Mouse (Mus musculus) adrenal gland (tissue): ENCODE results near the gene Vps41.

Source experiments
- intact Hi-C: fragments of 180-260 bp; cut with DNase I; formaldehyde crosslinking; loops from one replicate; pipeline ENCODE4 v1.15.1; 2025

Gene Vps41

DNA sequence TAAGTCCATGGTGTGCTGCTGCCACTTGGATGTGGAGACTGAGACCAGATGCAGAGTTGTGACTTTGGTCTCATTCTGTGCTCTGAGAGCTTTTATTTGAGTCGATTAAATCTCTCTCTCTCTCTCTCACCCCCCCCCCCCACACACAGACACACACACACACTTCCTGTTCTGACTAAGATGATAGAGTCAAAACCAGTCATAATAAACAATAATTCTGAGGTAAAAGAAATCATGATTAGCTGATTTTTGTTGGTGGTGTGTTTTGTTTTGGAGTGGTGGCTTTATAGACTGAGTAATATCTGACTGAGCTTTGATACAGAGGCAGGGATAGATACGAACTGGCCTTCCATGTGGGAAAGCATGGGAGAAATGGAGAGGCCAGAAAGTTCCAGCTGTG is 74.6 kb downstream of the Vps41 start:
- intact Hi-C loops, result no loop called here

DNA sequence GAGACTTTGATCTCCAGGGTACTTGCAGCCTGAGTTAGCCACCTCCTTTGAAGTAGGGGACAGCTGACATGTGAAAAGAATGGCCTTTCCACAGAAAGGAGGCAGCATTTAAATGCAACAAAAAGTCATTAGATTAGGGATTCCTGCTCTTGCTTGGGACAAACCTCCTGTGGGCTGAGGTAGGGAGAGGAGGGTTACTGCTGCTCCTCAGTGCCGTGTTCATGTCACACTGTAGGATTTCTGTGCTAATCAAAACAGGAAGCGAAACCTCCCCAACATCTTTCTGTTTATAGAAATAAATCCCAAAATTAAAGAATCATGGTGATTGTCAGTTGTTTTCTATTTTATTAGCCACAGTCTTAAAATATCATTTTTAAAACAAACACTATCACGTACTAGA is 77.4 kb downstream of the Vps41 start:
- intact Hi-C loops, result no loop called here

DNA sequence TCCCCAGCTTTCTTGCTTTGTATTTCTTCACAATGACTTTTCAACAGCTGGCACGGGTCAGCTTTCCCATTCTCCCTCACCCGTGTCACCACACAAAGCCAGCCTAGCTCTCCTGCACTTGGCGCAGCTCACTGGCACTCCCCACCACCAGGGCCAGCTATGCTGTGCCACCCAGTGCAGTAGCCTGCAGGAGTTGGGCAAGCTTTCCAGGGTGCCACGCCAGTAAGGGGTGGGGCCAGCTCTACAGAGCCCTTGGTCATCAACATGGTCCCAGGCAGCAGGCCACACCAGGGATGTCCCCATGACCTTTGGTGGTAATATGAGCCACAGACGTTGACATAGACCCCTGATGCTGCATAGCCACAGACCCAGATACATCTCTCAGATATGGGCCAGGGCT is 80.5 kb downstream of the Vps41 start:
- intact Hi-C loops, result no loop called here

DNA sequence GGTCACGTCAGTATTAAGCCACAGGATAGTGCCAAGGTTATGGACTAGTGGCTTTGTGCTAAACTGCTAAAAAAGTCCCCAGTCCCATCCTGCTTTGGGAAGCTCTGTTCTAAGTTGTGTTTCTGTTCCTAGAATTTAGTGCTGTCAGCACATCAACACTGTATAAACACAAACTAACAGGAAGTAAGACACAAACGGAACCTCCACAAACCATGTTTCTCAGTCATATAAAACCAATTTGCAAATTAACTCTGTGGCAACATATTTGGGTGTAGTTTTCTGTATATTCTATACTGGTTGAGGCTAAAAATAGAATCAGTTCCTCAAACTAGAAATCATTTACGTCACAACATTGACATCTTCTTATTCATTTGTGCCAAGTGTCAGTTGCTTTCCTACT is 83.3 kb downstream of the Vps41 start:
- intact Hi-C loops, result no loop called here

DNA sequence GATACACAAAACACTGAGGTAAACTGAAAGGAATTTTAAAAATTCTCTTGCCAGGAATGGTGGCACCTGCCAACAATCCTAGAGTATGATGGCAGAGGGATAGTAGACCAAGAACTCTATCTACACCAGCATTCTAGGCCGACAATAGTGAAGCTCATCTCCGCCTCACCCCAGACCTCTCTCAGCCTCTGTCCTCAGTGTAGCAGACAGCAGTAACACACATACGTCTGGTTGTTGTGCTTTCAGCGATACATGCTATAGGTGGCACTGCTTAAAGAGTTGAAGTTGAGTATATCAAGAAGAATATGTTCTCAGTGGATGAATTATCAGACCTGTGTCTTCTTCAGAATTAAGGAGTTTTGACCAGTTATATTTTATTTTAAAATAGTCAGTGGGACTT is 92.4 kb downstream of the Vps41 start:
- intact Hi-C loops, result no loop called here

DNA sequence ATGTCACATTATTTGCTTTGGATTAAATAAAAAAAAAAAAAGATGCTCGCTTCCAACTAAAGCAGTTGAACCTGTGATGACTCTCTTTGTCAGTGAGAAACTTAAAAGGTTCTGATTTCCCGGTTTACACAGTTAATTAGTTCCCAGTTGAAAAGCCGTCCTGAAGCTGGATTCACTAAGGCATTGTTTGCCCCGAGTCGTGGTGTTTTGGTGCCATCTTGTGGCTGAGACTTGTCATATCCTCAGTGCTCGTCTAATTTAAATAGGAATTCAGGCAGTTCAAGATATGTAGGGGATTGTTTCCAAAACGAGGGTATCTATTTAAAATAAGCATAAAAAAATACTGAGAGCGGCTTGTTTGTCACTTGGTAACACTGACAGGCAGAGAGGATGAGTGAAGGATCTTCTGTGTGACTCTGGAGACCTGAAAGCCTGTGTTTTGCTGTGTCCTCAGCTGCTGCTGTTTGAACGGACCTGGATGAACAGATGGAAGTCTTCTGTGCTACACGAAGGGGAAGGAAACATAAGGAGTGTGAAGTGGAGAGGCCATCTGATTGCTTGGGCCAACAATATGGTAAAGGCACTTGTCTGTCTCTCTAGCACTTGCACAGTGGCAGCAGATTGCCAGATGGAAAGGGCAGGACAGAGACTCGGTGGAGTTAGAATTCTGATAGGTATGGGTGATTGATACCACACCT is 93.0 kb downstream of the Vps41 start:
- intact Hi-C loops, result loop anchor here (10.0 kb wide), 1 partner anchor 755 kb away; no protein-coding TSS in a partner anchor

DNA sequence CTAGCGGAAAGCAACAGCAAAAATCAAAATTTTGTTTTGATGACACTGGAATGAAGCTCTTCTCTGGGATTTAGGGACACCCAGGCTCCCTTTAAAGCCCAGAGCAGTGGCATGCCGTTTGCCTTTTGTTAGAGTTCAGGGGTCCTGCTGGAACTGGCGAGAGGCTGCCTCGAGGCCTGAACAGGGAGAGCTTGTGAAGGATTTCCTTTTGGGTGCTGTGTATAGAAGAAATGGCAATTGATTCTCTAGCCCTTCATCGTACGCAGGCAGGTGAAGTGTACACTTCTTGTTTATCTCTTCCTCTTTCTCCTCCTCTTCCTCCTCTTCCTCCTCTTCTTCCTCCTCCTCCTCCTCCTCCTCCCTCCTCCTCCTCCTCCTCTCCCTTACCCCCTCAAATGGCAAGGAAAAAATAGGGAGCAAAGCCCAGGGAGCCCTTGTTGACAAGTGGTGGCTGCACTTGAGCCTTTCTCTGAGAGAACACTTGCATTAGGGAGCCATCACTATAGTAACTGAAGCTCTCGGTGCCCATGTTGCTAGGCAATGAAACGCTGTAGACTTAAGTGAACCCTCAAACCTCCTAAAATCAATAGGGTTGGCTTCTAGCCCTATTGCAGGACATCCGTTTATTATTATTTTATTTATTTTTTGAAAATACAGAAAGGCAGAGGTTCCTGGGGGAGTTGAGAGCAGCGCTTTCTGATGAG is 107.5 kb downstream of the Vps41 start:
- intact Hi-C loops, result no loop called here

DNA sequence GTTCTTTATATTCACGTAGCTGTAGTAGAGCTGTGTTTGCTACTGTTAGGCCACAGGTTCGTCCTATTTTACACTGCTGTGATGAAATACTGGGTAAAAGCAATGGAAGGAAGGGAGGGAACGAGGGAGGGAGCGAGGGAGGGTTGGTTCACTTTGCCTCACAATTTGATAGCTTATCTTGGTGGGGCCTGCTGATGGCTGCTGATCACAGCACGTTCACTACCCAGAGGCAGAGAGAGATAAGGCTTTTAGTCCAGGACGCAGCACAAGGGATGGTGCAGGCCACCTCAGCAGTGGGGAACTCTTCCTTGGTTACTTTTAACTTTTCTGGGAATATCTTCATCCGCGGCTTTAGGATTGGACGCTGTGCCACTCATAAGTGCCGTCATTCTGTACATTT is 109.9 kb downstream of the Vps41 start:
- intact Hi-C loops, result no loop called here

DNA sequence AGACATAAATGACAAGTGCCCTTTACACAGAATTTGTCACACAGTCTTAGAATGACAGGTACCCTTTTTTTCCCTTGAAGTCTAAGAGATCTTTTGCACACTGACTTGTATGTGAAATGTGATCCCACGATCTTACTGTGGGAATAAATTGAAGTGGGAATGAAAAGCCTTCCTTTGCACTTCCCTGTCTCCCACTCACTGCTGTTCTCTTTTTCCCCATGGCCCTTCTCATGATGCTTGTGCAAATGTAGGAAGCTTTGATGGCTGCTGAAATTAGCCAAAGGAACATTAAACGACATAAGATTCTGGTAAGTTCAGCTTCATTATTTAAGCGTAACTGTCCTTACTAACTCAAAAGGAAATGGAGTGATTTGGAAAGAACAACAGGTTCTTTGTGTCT is 113.4 kb downstream of the Vps41 start:
- intact Hi-C loops, result no loop called here

DNA sequence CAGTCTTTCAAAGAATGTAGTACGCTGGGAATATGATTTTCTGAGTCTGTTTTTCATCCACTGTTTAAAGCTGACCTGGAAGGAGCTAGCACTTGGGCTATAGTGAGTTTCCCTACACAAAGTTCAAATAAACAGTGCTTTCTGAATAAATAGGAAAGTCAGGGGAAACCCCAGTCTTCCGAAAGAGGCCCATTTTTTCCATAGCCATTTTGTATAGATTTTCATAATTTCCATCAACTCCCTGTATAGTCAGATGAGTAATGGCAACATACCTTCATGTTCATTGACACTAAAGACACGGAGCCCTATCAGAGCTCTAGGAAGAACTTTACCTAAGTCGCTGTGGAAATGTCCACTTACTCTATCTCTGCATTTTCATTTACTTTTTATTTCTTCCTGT is 122.1 kb downstream of the Vps41 start:
- intact Hi-C loops, result no loop called here

DNA sequence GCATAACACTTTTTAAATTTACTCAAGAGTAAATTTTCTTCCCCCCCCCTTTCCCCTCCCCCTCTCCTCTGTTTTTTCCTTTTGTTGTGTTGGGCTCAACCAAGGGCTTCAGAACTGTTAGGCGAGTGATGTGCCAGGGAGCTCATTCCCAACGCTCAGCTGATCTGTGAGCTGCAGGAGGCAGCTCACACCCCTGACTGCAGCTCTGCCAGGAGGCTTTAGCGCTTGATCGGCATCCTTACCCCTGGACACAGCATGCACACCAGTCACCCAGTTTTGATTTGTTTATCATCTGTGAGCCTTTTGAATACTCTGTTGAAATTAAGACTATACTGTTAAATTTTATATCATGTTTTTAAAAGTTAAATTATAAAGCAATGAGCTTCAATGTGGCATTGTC is 123.3 kb downstream of the Vps41 start:
- intact Hi-C loops, result no loop called here

DNA sequence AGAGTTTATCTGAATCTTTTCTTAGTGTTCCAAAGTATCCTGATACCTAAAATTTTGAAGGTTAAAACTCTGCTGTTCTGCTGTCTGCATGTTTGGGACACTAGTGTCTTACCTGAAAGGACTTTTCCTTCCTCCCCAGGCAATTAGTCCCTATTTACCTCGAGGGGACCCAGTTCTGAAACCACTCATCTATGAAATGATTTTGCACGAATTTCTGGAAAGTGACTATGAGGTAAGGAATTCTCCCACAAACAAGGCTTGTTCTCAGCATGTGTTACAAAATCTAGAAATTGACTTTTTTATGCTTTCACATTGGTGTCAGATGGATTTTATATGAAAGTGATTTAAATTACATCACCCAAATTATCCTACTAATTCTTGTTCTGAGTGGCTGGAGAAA is 123.9 kb downstream of the Vps41 start:
- intact Hi-C loops, result no loop called here

DNA sequence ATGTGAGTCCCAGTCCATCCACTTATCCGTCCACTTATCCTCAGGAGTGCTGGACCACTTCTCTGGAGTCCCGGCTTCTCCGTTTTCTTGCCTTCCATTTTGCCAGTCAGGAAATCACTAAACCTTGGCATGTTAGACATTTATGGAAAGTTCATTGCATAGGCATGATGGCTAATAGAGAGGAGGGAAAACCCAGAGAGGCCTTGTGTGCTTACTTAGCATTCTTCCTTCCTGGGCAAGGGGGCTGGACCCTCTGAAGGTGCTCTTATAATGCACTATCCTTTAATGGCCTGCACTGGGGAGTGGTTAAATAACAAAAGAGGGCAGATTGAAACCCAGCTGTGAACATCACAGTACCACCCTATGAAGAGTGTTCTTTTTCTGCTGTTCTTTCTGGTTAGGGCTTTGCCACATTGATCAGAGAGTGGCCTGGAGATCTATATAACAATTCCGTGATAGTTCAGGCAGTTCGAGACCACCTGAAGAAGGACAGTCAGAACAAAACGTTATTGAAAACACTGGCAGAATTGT is 124.7 kb downstream of the Vps41 start:
- intact Hi-C loops, result no loop called here

DNA sequence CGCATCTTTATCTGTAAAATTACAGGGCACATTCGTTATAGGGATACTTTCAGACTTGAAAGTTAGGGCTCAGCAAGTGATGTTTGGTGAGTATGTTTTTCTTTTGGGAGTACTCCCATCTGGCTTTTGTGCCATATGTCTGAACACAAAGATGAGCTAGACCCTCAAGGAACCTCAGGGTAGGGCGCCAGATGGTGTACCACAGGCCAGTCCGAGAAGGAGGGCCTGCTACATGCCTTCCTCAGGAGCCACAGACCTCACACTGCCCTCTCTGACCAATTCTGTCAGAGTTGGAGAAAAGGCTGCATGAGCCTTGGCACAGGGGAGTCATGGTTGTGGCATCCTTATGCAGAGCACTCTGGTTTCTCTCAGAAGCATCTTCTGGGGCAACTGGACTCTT is 125.5 kb downstream of the Vps41 start:
- intact Hi-C loops, result no loop called here

DNA sequence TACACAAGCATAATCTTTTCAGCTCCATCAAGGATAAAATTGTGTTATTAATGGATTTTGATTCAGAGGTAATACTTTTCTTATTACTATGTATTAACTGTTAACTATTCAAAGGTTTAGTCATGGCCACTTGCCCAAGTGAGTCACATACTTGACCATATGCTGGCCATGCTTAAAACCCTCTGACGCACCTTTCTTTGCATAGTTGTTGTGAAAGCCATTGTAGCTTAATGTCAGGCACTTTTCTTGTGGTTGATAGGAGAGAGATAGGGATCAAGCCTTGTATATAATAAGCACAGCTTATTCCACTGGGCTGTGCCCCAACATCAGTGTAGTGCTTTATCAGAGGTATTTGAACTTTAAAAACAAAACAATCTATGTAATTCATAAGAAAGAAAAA is 126.5 kb downstream of the Vps41 start:
- intact Hi-C loops, result no loop called here

DNA sequence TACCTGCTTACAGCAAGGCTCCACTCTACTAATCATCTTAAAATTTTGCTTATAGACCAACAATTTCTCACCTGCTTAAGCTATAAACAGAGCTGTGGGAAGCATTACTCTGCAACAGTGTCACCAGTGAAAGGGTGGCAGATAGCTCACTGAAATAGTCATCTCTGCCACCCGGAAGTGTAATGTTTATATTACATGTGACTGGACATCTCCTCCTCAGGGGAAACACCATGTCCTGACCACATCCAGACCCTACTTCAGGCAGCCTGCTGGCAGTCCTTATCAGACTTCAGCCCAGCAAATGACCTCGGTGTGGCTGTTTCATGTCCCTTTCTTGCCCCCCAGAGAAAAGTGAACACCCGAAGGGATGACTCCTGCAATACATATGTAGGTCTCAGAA is 130.3 kb downstream of the Vps41 start:
- intact Hi-C loops, result no loop called here

DNA sequence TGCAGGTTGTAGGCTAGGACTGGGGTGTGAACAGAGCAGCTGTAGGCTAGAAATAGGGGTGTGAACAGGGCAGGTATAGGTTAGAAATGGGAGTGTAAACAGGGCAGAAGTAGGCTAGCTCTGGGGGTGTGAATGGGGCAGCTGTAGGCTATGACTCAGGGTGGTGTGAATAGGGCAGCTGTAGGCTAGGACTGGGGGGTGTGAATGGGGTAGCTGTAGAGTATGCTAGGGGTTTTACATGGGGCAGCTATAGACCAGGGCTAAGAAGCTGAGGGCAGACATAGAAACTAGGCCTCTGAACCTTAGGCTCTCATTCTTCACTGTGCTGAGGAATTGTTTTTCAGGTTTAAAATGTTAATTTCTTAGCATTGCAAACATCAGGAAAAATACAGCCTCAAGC is 132.5 kb downstream of the Vps41 start:
- intact Hi-C loops, result no loop called here

DNA sequence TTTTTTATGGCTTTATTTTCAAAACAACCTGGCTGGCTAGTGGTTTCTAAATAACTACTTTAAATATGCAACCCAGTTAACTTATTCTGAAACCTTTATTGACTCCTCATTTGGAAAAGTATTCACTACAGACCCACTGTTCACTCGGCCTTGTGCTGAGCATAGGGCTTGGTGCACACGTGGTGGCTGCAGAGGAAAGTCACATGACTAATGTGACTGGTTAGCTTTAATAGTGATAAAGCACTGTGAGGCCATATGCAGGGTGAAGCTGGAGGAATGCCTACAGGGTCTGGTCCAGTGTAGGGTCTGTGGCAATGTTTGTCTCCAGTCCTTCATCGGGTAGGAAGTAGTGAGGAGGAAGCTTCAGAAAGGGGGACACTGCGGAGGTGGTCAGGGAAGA is 134.1 kb downstream of the Vps41 start:
- intact Hi-C loops, result no loop called here

DNA sequence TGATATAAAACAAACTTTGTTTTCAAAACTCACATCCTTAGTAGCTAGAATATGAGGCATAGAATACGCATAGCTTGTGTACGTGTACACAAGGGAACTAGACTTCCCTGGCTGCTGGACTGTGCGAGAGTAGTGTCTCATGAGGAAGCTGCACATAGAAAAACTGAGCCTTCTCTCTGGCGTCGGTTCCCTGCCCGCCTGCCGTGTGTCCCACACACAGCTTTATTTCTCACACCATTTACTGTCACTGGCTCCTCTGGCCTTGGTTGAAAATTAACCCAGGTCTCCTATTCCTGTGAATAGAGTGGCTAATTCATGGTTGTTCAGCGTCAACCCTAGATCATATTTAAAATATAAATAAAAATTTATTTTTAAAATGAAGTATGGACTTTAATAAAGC is 135.6 kb downstream of the Vps41 start:
- intact Hi-C loops, result no loop called here

DNA sequence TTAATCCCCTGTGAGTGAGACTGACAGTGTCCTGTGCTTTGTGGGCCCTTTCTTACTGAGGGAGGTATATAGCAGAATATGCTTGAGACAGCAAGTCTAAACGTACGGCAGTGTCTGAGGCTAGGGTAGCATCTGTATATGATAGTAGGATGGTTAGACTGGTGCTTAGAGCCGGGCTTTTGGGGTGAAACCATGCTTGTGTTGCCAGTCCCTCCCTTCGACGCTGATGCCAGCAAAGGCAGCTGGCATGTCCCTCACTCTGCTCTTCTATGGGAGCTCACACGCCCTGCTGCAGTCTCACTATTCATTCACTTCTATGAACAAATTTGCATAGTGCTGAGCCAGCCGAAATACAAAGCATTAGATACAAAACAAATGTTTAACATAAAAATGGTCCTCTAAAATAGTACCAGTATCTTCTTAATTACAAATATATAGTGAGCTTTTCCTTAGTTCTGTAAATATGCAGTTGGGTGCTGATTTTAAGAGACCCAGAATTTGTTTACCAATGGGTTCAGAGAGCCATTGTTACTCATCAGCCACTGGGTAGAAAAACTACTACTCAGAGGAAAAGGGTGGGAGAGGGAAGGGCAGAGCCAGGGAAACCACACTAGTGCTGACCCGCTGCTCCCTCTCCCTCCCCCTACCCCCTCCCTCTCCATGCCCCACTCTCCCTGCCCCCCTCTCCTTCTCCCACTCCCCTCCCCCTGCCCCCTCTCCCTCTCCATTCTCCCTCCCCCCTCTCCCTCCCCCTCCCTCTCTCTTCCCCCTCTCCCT is 139.1 kb downstream of the Vps41 start:
- intact Hi-C loops, result no loop called here

DNA sequence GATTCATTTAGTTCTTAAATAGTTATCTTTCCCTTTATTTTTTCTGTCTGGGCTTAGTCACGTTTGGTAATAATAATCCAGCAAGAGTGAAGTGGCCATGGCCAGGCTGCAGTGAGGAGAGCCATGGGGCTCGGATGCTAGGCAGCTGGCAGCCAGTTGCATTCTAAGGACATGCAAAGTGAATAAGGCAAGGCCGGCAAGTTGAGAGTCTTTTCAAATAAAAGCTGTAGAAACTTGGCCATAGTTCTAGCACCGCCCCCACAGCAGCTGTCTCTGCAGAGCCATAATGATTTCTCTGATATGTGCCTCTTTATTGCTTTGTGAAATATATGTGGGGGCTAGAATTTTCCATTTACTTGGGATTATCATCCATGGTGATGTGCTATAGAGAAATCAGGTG is 141.1 kb downstream of the Vps41 start:
- intact Hi-C loops, result no loop called here

DNA sequence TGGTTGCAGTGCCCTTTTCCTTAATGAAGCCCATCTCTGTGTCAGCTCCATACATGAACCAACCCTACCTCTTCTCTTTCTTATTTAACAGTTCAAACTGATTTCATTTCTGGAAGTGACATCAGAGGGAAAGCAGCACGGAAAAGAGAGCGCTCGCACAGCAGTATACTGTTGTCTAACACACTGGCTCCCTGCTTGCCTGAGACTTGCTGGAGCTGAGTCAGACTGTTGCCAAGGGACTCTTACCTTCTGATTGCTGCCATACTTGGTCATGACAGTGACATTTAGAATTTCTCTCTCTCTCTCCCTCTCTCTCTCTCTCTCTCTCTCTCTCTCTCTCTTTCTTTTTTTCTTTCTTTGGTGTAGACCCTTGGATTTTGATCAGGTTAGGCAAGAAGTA is 142.3 kb downstream of the Vps41 start:
- intact Hi-C loops, result no loop called here
